Mouse (Mus musculus) heart, adult 2 months (tissue): Measurements from ENCODE around the gene Abhd2. TPM values are rescaled to one million over a fixed set of nuclear protein-coding genes. Genes with fewer than 3 reads are reported as not detected.

Source experiments
- DNase-seq, 2 experiments: peaks; one replicate each; pipeline ENCODE4 v3.0.0; 2021
- H3K27ac ChIP-seq: fragments of 200-600 bp; 2 replicates; pipeline ENCODE4 v1.8.1; 2022
- H3K27me3 ChIP-seq: fragments of 200-500 bp; 2 replicates; pipeline ENCODE4 v1.6.1; 2012; ENCODE audit warnings: mild to moderate bottlenecking, low read length, inconsistent platforms, mixed read lengths; ENCODE audit not compliant: control insufficient read depth, insufficient read depth
- H3K36me3 ChIP-seq: fragments of 200-500 bp; 2 replicates; pipeline ENCODE4 v1.6.1; 2012; ENCODE audit warnings: low read length, inconsistent platforms; ENCODE audit not compliant: control insufficient read depth, insufficient read depth
- H3K4me1 ChIP-seq: fragments of 200-500 bp; 2 replicates; pipeline ENCODE4 v1.6.1; 2011; ENCODE audit warnings: low read length; ENCODE audit not compliant: control insufficient read depth, insufficient read depth
- H3K4me3 ChIP-seq: fragments of 200-600 bp; 2 replicates; pipeline ENCODE4 v1.8.1; 2022
- H3K79me2 ChIP-seq: fragments of 200-500 bp; replicated peaks from 2 replicates; pipeline ENCODE4 v1.6.1; 2012; ENCODE audit warnings: mild to moderate bottlenecking, inconsistent platforms, low read length, moderate library complexity, mixed read lengths; ENCODE audit not compliant: control insufficient read depth, insufficient read depth
- H3K9ac ChIP-seq: fragments of 200-500 bp; 2 replicates; pipeline ENCODE4 v1.6.1; 2012; ENCODE audit warnings: low read depth, mild to moderate bottlenecking, control low read depth, inconsistent platforms, low read length, mixed read lengths
- CTCF ChIP-seq: fragments of 200-600 bp; IDR thresholded peaks from 2 replicates; pipeline ENCODE4 v1.8.1; 2022; ENCODE audit warnings: antibody characterized with exemption, mild to moderate bottlenecking, moderate library complexity
- EP300 ChIP-seq: fragments of 200-500 bp; IDR thresholded peaks from 2 replicates; pipeline ENCODE4 v1.6.1; 2011; ENCODE audit warnings: low read depth, low read length, control low read depth; ENCODE audit not compliant: insufficient read depth
- POLR2A ChIP-seq: fragments of 200-500 bp; IDR thresholded peaks from 2 replicates; pipeline ENCODE4 v1.6.1; 2011; ENCODE audit warnings: mild to moderate bottlenecking, low read depth, low read length, control low read depth; ENCODE audit not compliant: insufficient read depth
- WGBS: fragments of 180-500 bp; shearing (Covaris S2); methylation state at CpG from one replicate; pipeline ENCODE4 v1.1.7; 2018; 5-methylcytosine and 5-hydroxymethylcytosine counted together
- intact Hi-C: fragments of 180-260 bp; cut with DNase I; formaldehyde crosslinking; loops from one replicate; pipeline ENCODE4 v1.15.1; 2025
- polyA plus RNA-seq: library from polyadenylated mRNA; depleted of rRNA; stranded (reverse); fragments of >200 nt; gene quantifications from 2 replicates; pipeline ENCODE4 v1.2.3, GENCODE M21; 2012
- total RNA-seq, 2 experiments: library from RNA; stranded (reverse); gene quantifications; 2 replicates each; pipeline ENCODE4 v1.2.3; 2021

Abhd2 gene
- total and polyA plus RNA-seq, 3 experiments, result 8.4 to 36.3 (median 33.8) TPM

GRCm38 (mm10) chr7:79247881-79248389, 25.1 kb upstream of the Abhd2 start:
- H3K4me3 ChIP-seq, result no peak overlapping the region
- H3K27ac ChIP-seq, result peak overlapping the region; percentile 20
- no peaks in the 10 kb centered on the region for H3K79me2 ChIP-seq
- 28% methylated on average over 7 of the region's 7 CpGs for WGBS
- TF ChIP-seq POLR2A, result no peak
- TF ChIP-seq CTCF, result no peak
- no peak for TF ChIP-seq EP300
- intact Hi-C loops, result loop anchor here (2.0 kb wide), 1 partner anchor 23 kb away; no protein-coding TSS in a partner anchor
- no peaks in the 10 kb centered on the region for H3K27me3 ChIP-seq
- peaks cover 2% of the 10 kb centered on the region for H3K4me1 ChIP-seq
- no peaks in the 10 kb centered on the region for H3K36me3 ChIP-seq
- H3K9ac ChIP-seq, result no peak overlapping the region
- DNase-seq, result peak in 1 of 2 experiments; percentile 46

- DNase-seq, result no peak
- TF ChIP-seq EP300, result no peak
- no peak for TF ChIP-seq POLR2A
- TF ChIP-seq CTCF, result no peak
- Histone ChIP-seq H3K9ac (no peak overlapping the region), H3K27me3 (no peaks in the 10 kb centered on the region), H3K27ac (no peak overlapping the region), H3K4me1 (peaks cover 2% of the 10 kb centered on the region), H3K36me3 (no peaks in the 10 kb centered on the region), H3K4me3 (no peak overlapping the region), H3K79me2 (no peaks in the 10 kb centered on the region)
- intact Hi-C loops, result no loop called here
- WGBS, result 96% methylated on average over 2 of the region's 2 CpGs
These were observed 23.4 kb upstream of the Abhd2 start for GRCm38 (mm10) chr7:79249581-79249980.

- Histone ChIP-seq H3K27me3 (no peaks in the 10 kb centered on the region), H3K79me2 (no peaks in the 10 kb centered on the region), H3K4me1 (peaks cover 6% of the 10 kb centered on the region), H3K4me3 (no peak overlapping the region), H3K9ac (no peak overlapping the region), H3K36me3 (no peaks in the 10 kb centered on the region), H3K27ac (peak overlapping the region; percentile 65)
- WGBS, result 45% methylated on average over 3 of the region's 3 CpGs
- peak; percentile 65 to 78 for DNase-seq
- no peak for TF ChIP-seq POLR2A
- TF ChIP-seq CTCF, result no peak
- TF ChIP-seq EP300, result peak; percentile 97
- intact Hi-C loops, result no loop called here
These were observed 18.6 kb upstream of the Abhd2 start for GRCm38 (mm10) chr7:79254248-79254888.

GRCm38 (mm10) chr7:79255350-79255749, 17.6 kb upstream of the Abhd2 start:
- intact Hi-C loops, result no loop called here
- 59% methylated on average over 7 of the region's 7 CpGs for WGBS

GRCm38 (mm10) chr7:79255752-79256151, 17.2 kb upstream of the Abhd2 start:
- Histone ChIP-seq H3K4me3 (no peak overlapping the region), H3K36me3 (no peaks in the 10 kb centered on the region), H3K4me1 (peaks cover 6% of the 10 kb centered on the region), H3K79me2 (no peaks in the 10 kb centered on the region), H3K27ac (peak overlapping the region; percentile 64), H3K27me3 (no peaks in the 10 kb centered on the region), H3K9ac (no peak overlapping the region)
- intact Hi-C loops, result no loop called here
- no peak for DNase-seq
- no peak for TF ChIP-seq EP300
- no peak for TF ChIP-seq POLR2A
- peak; percentile 33 for TF ChIP-seq CTCF
- WGBS, result 84% methylated on average over 10 of the region's 10 CpGs

More at GRCm38 (mm10) chr7:79255350-79255749, 17.6 kb upstream of the Abhd2 start:
- Histone ChIP-seq H3K27me3 (no peaks in the 10 kb centered on the region), H3K79me2 (no peaks in the 10 kb centered on the region), H3K4me3 (no peak overlapping the region), H3K27ac (peak overlapping the region; percentile 64), H3K36me3 (no peaks in the 10 kb centered on the region), H3K4me1 (peaks cover 6% of the 10 kb centered on the region), H3K9ac (no peak overlapping the region)
- peak in 1 of 2 experiments; percentile 53 for DNase-seq
- TF ChIP-seq EP300, result no peak
- TF ChIP-seq POLR2A, result no peak
- TF ChIP-seq CTCF, result no peak

- DNase-seq, result no peak
- Histone ChIP-seq H3K9ac (no peak overlapping the region), H3K27ac (no peak overlapping the region), H3K36me3 (no peaks in the 10 kb centered on the region), H3K27me3 (no peaks in the 10 kb centered on the region), H3K79me2 (no peaks in the 10 kb centered on the region), H3K4me1 (peaks cover 6% of the 10 kb centered on the region), H3K4me3 (no peak overlapping the region)
- WGBS, result 94% methylated on average over 4 of the region's 4 CpGs
- no peak for TF ChIP-seq CTCF
- TF ChIP-seq POLR2A, result no peak
- no peak for TF ChIP-seq EP300
- intact Hi-C loops, result no loop called here
These were observed 16.3 kb upstream of the Abhd2 start for GRCm38 (mm10) chr7:79256716-79257115.
